Mouse (Mus musculus) limb, embryonic 14.5 days (tissue): ENCODE measurements around the gene Spsb1. TPM values are rescaled to one million over a fixed set of nuclear protein-coding genes. Genes with fewer than 3 reads are reported as not detected.

Experiments
- ATAC-seq: fragments of 200-750 bp; cut with Nextera tagmentation; 2 replicates; pipeline ENCODE4 v1.8.0; 2017; ENCODE audit warnings: low read depth, moderate number of reproducible peaks, moderate TSS enrichment; ENCODE audit not compliant: low FRiP score
- DNase-seq: peaks from one replicate; pipeline ENCODE4 v3.0.0-alpha.2; 2015; ENCODE audit warnings: low spot score
- H3K27ac ChIP-seq: fragments of 300-500 bp; sonication (generic); replicated peaks from 2 replicates; pipeline ENCODE4 v1.5.1; 2014; ENCODE audit warnings: low read depth, mild to moderate bottlenecking, low read length, moderate library complexity, mixed read lengths
- H3K27me3 ChIP-seq: fragments of 300-500 bp; sonication (generic); 2 replicates; pipeline ENCODE4 v1.6.1; 2014; ENCODE audit warnings: low read length, mixed read lengths; ENCODE audit not compliant: control insufficient read depth, insufficient read depth
- H3K36me3 ChIP-seq: fragments of 300-500 bp; sonication (generic); 2 replicates; pipeline ENCODE4 v1.6.1; 2014; ENCODE audit warnings: mild to moderate bottlenecking, low read length, moderate library complexity, mixed read lengths; ENCODE audit not compliant: control insufficient read depth, insufficient read depth
- H3K4me1 ChIP-seq: fragments of 300-500 bp; sonication (generic); 2 replicates; pipeline ENCODE4 v1.6.1; 2014; ENCODE audit warnings: antibody characterized with exemption, low read length, mixed read lengths; ENCODE audit not compliant: control insufficient read depth, insufficient read depth
- H3K4me2 ChIP-seq: fragments of 300-500 bp; sonication (generic); replicated peaks from 2 replicates; pipeline ENCODE4 v1.6.1; 2014; ENCODE audit warnings: low read depth, mild to moderate bottlenecking, low read length, moderate library complexity; ENCODE audit not compliant: severe bottlenecking
- H3K4me3 ChIP-seq: fragments of 300-500 bp; sonication (generic); replicated peaks from 2 replicates; pipeline ENCODE4 v1.5.1; 2014; ENCODE audit warnings: low read length
- H3K9ac ChIP-seq: fragments of 300-500 bp; sonication (generic); 2 replicates; pipeline ENCODE4 v1.6.1; 2014; ENCODE audit warnings: mild to moderate bottlenecking, low read depth, low read length, moderate library complexity; ENCODE audit not compliant: severe bottlenecking
- H3K9me3 ChIP-seq: fragments of 300-500 bp; sonication (generic); 2 replicates; pipeline ENCODE4 v1.6.1; 2016; ENCODE audit warnings: low read length; ENCODE audit not compliant: control insufficient read depth
- POLR2A ChIP-seq: fragments of 200-500 bp; IDR thresholded peaks from 2 replicates; pipeline ENCODE4 v1.8.0; 2012; ENCODE audit warnings: inconsistent platforms, mild to moderate bottlenecking, moderate library complexity, borderline replicate concordance; ENCODE audit not compliant: insufficient read depth, insufficient read length; ENCODE audit errors: extremely low read depth
- WGBS: fragments of 180-500 bp; shearing (Covaris S2); extraction: QIAGEN DNeasy Blood & Tissue Kit; methylation state at CpG from one replicate; pipeline ENCODE4 v1.1.7; 2014; 5-methylcytosine and 5-hydroxymethylcytosine counted together
- polyA plus RNA-seq, 2 experiments: library from polyadenylated mRNA; depleted of rRNA in 1 of 2; stranded (reverse) in 1 of 2; unstranded in 1 of 2; fragments of >200 nt; fragmentation: Nextera tagmentation in 1 of 2; extraction: Ambion mirVana in 1 of 2; gene quantifications; 2 replicates each; pipeline versions ENCODE4 v1.2.1 to v1.2.3; 2012 to 2014

Spsb1 gene
- polyA plus RNA-seq, 2 experiments = 18.0 to 19.4 TPM

DNA sequence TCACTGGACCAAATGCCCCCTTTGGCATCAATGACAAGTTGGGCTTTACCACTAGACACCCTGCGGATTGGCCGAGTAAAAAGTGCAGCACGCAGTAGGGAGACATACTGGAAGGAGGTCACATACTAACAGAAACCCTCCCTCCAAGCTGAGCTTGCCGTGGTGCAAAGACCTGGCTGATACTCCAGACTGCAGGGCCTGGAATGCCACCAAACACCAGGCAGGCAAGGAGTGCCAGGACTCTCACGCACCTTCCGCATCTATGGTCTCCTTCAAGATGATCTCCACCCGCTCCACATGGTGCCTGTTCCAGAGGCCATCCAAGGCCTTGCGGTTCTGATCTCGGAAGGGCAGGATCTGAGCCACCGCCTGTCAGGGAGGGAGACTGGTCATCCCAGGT, 39.4 kb upstream of the Spsb1 start:
- no peak overlapping the region for H3K27ac ChIP-seq
- peaks cover 17% of the 10 kb centered on the region for H3K4me1 ChIP-seq
- ATAC-seq = no peak
- no peak overlapping the region for H3K9ac ChIP-seq
- no peak for DNase-seq
- H3K4me2 ChIP-seq = no peak overlapping the region
- H3K4me3 ChIP-seq = no peak overlapping the region
- WGBS = 86% methylated on average over 10 of the region's 10 CpGs
- TF ChIP-seq POLR2A = no peak
- no peaks in the 10 kb centered on the region for H3K9me3 ChIP-seq
- H3K36me3 ChIP-seq = no peaks in the 10 kb centered on the region
- H3K27me3 ChIP-seq = no peaks in the 10 kb centered on the region

GRCm38 (mm10) chr4:149992670-149993032, 37.8 kb upstream of the Spsb1 start:
- ATAC-seq = no peak

DNA sequence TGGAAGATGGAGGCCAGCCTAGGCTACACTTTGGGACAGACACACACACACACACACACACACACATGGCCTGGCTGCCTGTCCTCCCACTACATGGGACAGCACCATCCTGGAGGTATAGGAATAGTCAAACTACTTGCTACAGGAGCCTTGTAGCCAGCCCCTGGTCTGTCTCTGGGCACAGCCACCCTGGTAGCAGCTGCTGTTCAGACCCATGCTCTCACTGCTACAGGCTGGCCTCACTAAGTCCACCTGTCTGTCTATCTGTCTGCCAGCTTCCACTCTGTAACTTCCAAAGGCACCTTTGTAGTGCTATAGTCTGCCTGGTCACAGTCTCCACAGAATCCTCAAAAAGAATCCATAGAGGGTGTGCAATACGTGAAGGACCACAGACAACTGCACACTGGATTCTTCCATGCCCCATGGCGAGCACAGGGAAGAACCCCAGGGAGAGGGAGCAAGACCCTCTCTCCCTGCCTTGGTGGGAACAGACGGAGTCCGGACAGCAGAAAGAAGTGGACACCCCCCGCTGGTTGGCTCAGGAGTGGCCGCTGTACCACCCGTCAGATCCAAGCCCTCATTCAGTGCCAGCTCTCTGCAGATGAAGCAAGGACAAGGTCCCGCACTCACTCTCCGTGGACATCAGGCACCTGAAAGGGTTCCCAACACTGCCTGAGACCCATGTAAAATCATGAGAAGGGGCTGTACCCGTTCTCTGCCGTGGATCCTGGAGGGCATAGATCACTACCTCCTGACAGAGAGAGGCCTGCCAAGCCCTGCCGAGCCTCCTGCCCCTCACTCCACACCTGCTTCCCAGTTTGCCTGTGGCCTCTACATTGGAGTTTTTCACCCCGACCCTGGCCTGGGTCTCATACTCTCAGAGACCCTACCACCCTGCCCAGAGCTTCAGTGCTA, 37.2 kb upstream of the Spsb1 start:
- no peaks in the 10 kb centered on the region for H3K36me3 ChIP-seq
- no peak for ATAC-seq
- no peak overlapping the region for H3K4me2 ChIP-seq
- no peaks in the 10 kb centered on the region for H3K27me3 ChIP-seq
- no peaks in the 10 kb centered on the region for H3K9me3 ChIP-seq
- TF ChIP-seq POLR2A = no peak
- H3K9ac ChIP-seq = no peak overlapping the region
- peaks cover 24% of the 10 kb centered on the region for H3K4me1 ChIP-seq
- WGBS = 86% methylated on average over 13 of the region's 13 CpGs
- no peak overlapping the region for H3K4me3 ChIP-seq
- H3K27ac ChIP-seq = no peak overlapping the region
- DNase-seq = no peak

More at GRCm38 (mm10) chr4:149992670-149993032, 37.8 kb upstream of the Spsb1 start:
- WGBS = 84% methylated on average over 8 of the region's 8 CpGs
- DNase-seq = no peak
- Histone ChIP-seq H3K9ac (no peak overlapping the region), H3K4me3 (no peak overlapping the region), H3K4me2 (no peak overlapping the region), H3K27me3 (no peaks in the 10 kb centered on the region), H3K36me3 (no peaks in the 10 kb centered on the region), H3K4me1 (peaks cover 24% of the 10 kb centered on the region), H3K9me3 (no peaks in the 10 kb centered on the region), H3K27ac (no peak overlapping the region)
- TF ChIP-seq POLR2A = no peak

DNA sequence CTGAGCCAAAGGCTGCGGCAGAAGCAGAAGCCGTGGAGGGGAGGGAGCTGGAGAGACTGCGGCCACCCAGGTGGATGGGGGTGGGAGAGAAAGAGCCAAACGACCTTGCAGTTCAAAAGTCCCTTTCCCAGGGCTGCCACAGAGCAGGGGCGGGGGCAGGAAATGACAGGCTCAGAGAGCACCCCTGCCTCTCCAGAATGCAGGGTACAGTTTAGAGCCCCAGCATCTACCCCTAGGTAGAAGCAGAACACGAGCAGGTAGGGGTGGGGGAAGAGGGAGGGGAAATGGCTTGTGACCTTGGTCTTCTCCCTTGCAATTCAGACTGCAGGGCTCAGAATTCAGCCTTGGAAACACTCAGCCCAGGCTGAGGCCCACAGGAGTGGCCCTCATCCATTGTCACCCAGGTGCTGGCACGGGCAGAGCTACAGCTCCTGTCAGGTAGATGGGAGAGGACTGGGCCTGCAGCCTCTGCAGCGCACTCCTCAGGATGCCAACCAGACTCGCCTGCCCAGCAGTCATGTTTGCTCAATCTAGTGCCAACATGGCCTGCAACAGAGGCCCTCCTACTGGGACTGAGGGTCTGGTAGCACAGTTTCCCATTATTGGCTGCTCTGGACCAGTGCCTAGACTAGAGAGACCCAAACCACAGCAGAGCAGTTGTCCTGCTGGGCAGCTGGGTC, 36.3 kb upstream of the Spsb1 start:
- Histone ChIP-seq H3K27ac (peak overlapping the region; percentile 43; the same call in 1 of the 2 replicates), H3K27me3 (no peaks in the 10 kb centered on the region), H3K4me2 (no peak overlapping the region), H3K4me3 (no peak overlapping the region), H3K4me1 (peaks cover 24% of the 10 kb centered on the region), H3K9me3 (no peaks in the 10 kb centered on the region), H3K9ac (peak overlapping the region; percentile 41), H3K36me3 (no peaks in the 10 kb centered on the region)
- 34% methylated on average over 9 of the region's 9 CpGs for WGBS
- no peak for DNase-seq
- no peak for ATAC-seq
- no peak for TF ChIP-seq POLR2A

DNA sequence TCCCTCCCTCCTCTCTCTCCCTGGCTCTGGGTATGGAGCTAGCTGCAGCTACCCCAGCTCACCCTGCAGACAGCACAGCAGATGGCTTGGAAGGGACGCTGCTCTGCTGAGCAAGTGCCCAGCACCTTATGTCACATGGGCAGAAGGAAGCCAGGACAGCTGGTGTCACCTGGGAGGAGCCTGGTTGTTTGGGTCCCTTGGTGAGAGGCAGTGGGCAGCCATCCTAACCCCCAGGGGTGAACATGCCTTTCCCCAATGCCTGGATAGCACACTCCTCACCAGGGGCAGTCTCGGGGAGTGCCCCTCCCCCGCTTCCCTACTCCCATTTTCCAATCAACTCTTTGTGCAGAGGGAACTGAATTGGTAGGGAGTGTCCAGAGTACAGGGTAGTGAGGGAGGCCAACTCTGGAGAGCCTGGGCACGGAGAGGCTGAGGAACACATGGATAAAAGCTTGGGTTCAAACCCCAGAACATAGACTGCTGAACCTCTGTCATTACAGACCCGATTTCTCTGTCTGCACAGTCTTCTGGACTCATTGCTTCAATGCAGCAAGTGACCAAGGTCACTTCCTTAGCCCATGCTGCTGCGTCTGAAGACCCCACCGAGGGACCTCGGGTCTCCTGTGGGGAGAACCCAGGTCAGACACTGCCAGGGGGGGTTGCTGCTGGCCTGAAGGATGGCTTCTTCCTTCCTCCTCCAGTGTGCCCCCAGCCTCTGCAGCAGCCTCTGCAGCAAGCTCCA, 35.5 kb upstream of the Spsb1 start:
- Histone ChIP-seq H3K9ac (peak overlapping the region; percentile 41), H3K4me2 (no peak overlapping the region), H3K27me3 (no peaks in the 10 kb centered on the region), H3K9me3 (no peaks in the 10 kb centered on the region), H3K4me1 (peaks cover 24% of the 10 kb centered on the region), H3K27ac (peak overlapping the region; percentile 43; the same call in 1 of the 2 replicates), H3K4me3 (no peak overlapping the region), H3K36me3 (no peaks in the 10 kb centered on the region)
- DNase-seq (no peak), ATAC-seq (no peak)
- WGBS = 14% methylated on average over 8 of the region's 8 CpGs
- no peak for TF ChIP-seq POLR2A
